Mouse (Mus musculus): ENCODE measurements around the gene Pigv. TPM values are rescaled to one million over a fixed set of nuclear protein-coding genes. Genes with fewer than 3 reads are reported as not detected.

Pigv gene
- polyA plus RNA-seq, 1 experiment = 9.8 TPM

DNA sequence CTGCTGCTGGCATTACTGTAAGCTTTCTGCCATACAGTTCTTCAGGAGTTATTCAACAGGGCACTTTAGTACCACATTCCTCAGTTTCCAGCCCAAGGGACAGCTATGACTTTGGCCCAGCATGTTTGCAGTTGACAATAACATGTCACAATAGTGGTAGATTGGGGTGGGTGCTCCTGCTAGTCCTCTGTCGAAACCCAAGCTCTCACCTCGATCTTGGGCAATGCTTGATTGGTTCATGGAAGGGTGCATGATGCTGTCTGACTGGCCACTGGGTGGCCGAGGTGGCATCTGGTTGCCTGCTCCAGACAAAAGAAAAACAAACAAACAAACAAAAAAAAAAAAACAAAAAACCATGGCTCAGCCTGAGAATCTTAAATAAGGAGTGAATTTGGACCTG, 22.9 kb upstream of the Pigv start:
- Histone ChIP-seq H3K36me3 (ENCODE audit: control insufficient read depth, insufficient read depth) (peaks cover 37% of the 10 kb centered on the region), H3ac (ENCODE audit: control insufficient read depth, insufficient read length) (no peak overlapping the region), H3K4me3 (no peak overlapping the region), H3K4me2 (ENCODE audit: low read depth) (no peak overlapping the region), H3K27me3 (ENCODE audit: control insufficient read depth, insufficient read depth, insufficient read length) (no peaks in the 10 kb centered on the region), H3K79me2 (ENCODE audit: control insufficient read depth, insufficient read depth) (peaks cover 19% of the 10 kb centered on the region)
- TF ChIP-seq TCF3 (IDR thresholded peaks at IDR 0.05; ENCODE audit: insufficient read length, low read depth) (no peak), MYOG (IDR thresholded peaks at IDR 0.05; ENCODE audit: control insufficient read depth in 1 of 3, insufficient read depth in 1 of 3, insufficient read length in 2 of 3, low read depth in 2 of 3) (no peak)

DNA sequence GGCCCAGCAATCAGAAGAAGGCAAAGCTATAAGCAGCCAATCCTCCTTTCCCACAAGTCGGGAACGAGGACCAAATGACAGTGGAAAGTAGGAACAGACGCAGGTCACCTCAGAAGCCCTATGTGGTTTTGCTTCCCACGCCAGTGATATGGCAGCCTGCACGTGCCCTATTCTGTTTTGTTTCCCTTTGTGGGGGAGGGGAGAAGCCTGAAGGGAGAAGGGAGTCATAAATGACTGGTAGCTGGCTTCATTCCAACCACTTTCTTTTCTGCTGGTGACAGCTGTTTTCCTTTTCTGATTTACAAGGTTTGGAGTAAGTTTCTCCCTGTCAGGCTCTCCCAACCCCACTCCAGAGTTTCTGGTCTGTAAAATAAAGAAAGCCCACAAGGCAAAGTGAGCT, 17.8 kb upstream of the Pigv start:
- Histone ChIP-seq H3K27me3 (ENCODE audit: control insufficient read depth, insufficient read depth, insufficient read length) (no peaks in the 10 kb centered on the region), H3ac (ENCODE audit: control insufficient read depth, insufficient read length) (no peak overlapping the region), H3K36me3 (ENCODE audit: control insufficient read depth, insufficient read depth) (peaks cover 80% of the 10 kb centered on the region), H3K4me2 (ENCODE audit: low read depth) (no peak overlapping the region), H3K79me2 (ENCODE audit: control insufficient read depth, insufficient read depth) (no peaks in the 10 kb centered on the region), H3K4me3 (no peak overlapping the region)
- TF ChIP-seq REST (IDR thresholded peaks at IDR 0.05; ENCODE audit: insufficient read depth, insufficient read length) = no peak
- no peak for TF ChIP-seq TCF12 (IDR thresholded peaks at IDR 0.05; ENCODE audit: insufficient read depth, poor library complexity, severe bottlenecking)
- TF ChIP-seq TCF3 (IDR thresholded peaks at IDR 0.05; ENCODE audit: insufficient read length, low read depth) = no peak
- no peak for TF ChIP-seq CEBPB (IDR thresholded peaks at IDR 0.05; ENCODE audit: insufficient read depth, poor library complexity, severe bottlenecking)
- TF ChIP-seq SRF (IDR thresholded peaks at IDR 0.05; ENCODE audit: control insufficient read depth, insufficient read length, low read depth) = no peak
- TF ChIP-seq POLR2AphosphoS2 (IDR thresholded peaks at IDR 0.05; ENCODE audit: insufficient read length, low read depth) = no peak
- no peak for TF ChIP-seq MYOG (IDR thresholded peaks at IDR 0.05; ENCODE audit: control insufficient read depth in 1 of 3, insufficient read depth in 1 of 3, insufficient read length in 2 of 3, low read depth in 2 of 3)
- no peak for TF ChIP-seq POLR2A (IDR thresholded peaks at IDR 0.05; ENCODE audit: insufficient read length, low read depth)
- TF ChIP-seq USF1 (IDR thresholded peaks at IDR 0.05; ENCODE audit: low read depth) = no peak
- TF ChIP-seq E2F4 (IDR thresholded peaks at IDR 0.05; ENCODE audit: insufficient read depth) = no peak
- no peak for TF ChIP-seq MYOD1 (IDR thresholded peaks at IDR 0.05; ENCODE audit: control insufficient read depth in 1 of 3, insufficient read length in 2 of 3, low read depth in 2 of 3)
- TF ChIP-seq MAX (IDR thresholded peaks at IDR 0.05; ENCODE audit: low read depth) = no peak

DNA sequence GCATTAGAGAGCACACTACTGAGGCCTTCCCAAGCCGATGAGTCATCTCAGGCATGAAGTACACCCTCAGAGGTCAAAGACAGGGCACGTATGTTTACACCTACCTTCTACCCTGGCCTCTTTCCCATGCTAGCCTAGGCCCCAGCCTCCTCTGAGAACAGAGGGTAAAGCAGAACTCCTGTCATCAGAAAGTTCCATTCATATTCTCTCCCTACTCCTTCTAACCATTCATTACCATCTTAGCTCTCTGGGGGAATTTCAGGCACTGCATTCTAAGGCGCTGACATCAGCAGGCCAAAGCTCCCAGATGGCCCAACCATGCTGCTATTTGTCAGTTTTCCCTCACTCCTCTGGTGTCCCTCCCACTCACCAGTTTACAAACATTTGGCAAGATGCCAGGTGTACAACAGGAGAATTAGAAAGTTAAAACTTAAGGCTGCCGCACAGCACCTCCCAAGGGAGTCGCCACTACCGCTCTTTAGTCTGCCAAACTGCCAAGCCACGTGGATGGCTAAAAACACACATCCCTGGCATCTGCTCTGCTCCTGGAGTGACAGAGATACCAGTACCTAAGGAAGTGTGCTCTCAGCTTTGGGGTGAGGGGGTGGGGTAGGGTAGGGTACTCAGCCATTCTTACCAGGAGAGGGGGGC, 16.1 kb upstream of the Pigv start:
- Histone ChIP-seq H3K27me3 (ENCODE audit: control insufficient read depth, insufficient read depth, insufficient read length) (no peaks in the 10 kb centered on the region), H3K4me2 (ENCODE audit: low read depth) (no peak overlapping the region), H3K79me2 (ENCODE audit: control insufficient read depth, insufficient read depth) (no peaks in the 10 kb centered on the region), H3K36me3 (ENCODE audit: control insufficient read depth, insufficient read depth) (peaks cover 84% of the 10 kb centered on the region), H3K4me3 (no peak overlapping the region), H3ac (ENCODE audit: control insufficient read depth, insufficient read length) (no peak overlapping the region)
- TF ChIP-seq MAX (IDR thresholded peaks at IDR 0.05; ENCODE audit: low read depth) = no peak

DNA sequence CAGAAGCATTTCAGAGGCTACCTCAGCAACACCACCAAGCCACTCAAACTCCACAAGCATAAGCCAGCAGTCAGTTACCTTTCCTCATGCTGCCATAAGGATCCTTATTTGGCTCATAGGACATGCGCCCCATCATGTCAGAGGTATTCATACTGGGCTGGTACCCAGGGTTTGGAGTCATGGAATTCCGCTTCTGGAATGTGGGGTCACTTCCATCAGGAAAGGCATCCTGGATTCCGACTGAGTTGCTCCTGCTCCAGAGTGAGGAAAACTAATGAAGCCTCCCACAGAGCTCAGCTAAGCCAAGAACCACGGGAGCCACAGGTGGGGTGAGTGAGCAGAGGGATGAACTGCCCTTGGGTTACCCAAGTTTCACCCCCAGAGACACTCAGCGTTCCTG, 14.7 kb upstream of the Pigv start:
- no peak for TF ChIP-seq MYOG (IDR thresholded peaks at IDR 0.05; ENCODE audit: control insufficient read depth in 1 of 3, insufficient read depth in 1 of 3, insufficient read length in 2 of 3, low read depth in 2 of 3)
- no peak for TF ChIP-seq CEBPB (IDR thresholded peaks at IDR 0.05; ENCODE audit: insufficient read depth, poor library complexity, severe bottlenecking)
- no peak for TF ChIP-seq SRF (IDR thresholded peaks at IDR 0.05; ENCODE audit: control insufficient read depth, insufficient read length, low read depth)
- TF ChIP-seq TCF12 (IDR thresholded peaks at IDR 0.05; ENCODE audit: insufficient read depth, poor library complexity, severe bottlenecking) = no peak
- TF ChIP-seq TCF3 (IDR thresholded peaks at IDR 0.05; ENCODE audit: insufficient read length, low read depth) = no peak
- TF ChIP-seq USF1 (IDR thresholded peaks at IDR 0.05; ENCODE audit: low read depth) = no peak
- no peak for TF ChIP-seq REST (IDR thresholded peaks at IDR 0.05; ENCODE audit: insufficient read depth, insufficient read length)
- no peak for TF ChIP-seq POLR2A (IDR thresholded peaks at IDR 0.05; ENCODE audit: insufficient read length, low read depth)
- TF ChIP-seq E2F4 (IDR thresholded peaks at IDR 0.05; ENCODE audit: insufficient read depth) = no peak
- TF ChIP-seq MYOD1 (IDR thresholded peaks at IDR 0.05; ENCODE audit: control insufficient read depth in 1 of 3, insufficient read length in 2 of 3, low read depth in 2 of 3) = no peak
- TF ChIP-seq MAX (IDR thresholded peaks at IDR 0.05; ENCODE audit: low read depth) = no peak
- no peak for TF ChIP-seq POLR2AphosphoS2 (IDR thresholded peaks at IDR 0.05; ENCODE audit: insufficient read length, low read depth)
- H3K4me2 ChIP-seq (ENCODE audit: low read depth) = no peak overlapping the region
- H3ac ChIP-seq (ENCODE audit: control insufficient read depth, insufficient read length) = no peak overlapping the region
- no peaks in the 10 kb centered on the region for H3K27me3 ChIP-seq (ENCODE audit: control insufficient read depth, insufficient read depth, insufficient read length)
- H3K4me3 ChIP-seq = no peak overlapping the region
- peaks cover 84% of the 10 kb centered on the region for H3K36me3 ChIP-seq (ENCODE audit: control insufficient read depth, insufficient read depth)
- H3K79me2 ChIP-seq (ENCODE audit: control insufficient read depth, insufficient read depth) = no peaks in the 10 kb centered on the region

DNA sequence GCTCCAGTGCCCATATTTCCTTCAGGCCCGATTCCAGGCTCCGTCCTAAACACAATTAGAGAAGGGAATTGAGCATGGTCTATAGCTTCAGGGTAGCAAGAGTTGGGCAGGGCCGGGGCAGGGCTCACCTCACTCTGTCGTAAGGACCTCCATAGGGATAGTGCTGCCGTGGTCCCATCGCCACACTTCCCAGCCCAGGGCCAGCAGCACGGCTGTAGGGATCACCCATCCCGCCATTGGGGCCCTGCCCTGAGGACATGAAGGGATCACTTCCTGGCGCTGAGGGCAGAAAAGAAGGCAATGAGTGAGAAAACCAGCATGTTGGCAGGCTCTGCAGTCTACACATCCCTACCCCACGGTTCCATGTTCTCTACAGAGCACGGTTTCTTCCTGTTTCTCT, 14.1 kb upstream of the Pigv start:
- H3K4me2 ChIP-seq (ENCODE audit: low read depth) = no peak overlapping the region
- no peaks in the 10 kb centered on the region for H3K79me2 ChIP-seq (ENCODE audit: control insufficient read depth, insufficient read depth)
- H3ac ChIP-seq (ENCODE audit: control insufficient read depth, insufficient read length) = no peak overlapping the region
- no peaks in the 10 kb centered on the region for H3K27me3 ChIP-seq (ENCODE audit: control insufficient read depth, insufficient read depth, insufficient read length)
- H3K4me3 ChIP-seq = no peak overlapping the region
- TF ChIP-seq USF1 (IDR thresholded peaks at IDR 0.05; ENCODE audit: low read depth) (no peak), POLR2A (IDR thresholded peaks at IDR 0.05; ENCODE audit: insufficient read length, low read depth) (no peak), MYOD1 (IDR thresholded peaks at IDR 0.05; ENCODE audit: control insufficient read depth in 1 of 3, insufficient read length in 2 of 3, low read depth in 2 of 3) (no peak), REST (IDR thresholded peaks at IDR 0.05; ENCODE audit: insufficient read depth, insufficient read length) (no peak)
- peaks cover 81% of the 10 kb centered on the region for H3K36me3 ChIP-seq (ENCODE audit: control insufficient read depth, insufficient read depth)
